Mouse (Mus musculus) neural tube, embryonic 12.5 days (tissue): ENCODE results near the gene Kcnip4. TPM values are rescaled to one million over a fixed set of nuclear protein-coding genes. Genes with fewer than 3 reads are reported as not detected.

ENCODE experiments used
- ATAC-seq: fragments of 200-750 bp; cut with Nextera tagmentation; 2 replicates; pipeline ENCODE4 v1.8.0; 2017; ENCODE audit warnings: low read depth, mild to moderate bottlenecking, moderate TSS enrichment, moderate library complexity; ENCODE audit not compliant: low FRiP score
- H3K27ac ChIP-seq: fragments of 300-500 bp; sonication (generic); 2 replicates; pipeline ENCODE4 v1.5.1; 2016
- H3K27me3 ChIP-seq: fragments of 300-500 bp; sonication (generic); replicated peaks from 2 replicates; pipeline ENCODE4 v1.6.1; 2016; ENCODE audit warnings: mild to moderate bottlenecking
- H3K36me3 ChIP-seq: fragments of 300-500 bp; sonication (generic); 2 replicates; pipeline ENCODE4 v1.6.1; 2016; ENCODE audit warnings: mild to moderate bottlenecking
- H3K4me1 ChIP-seq: fragments of 300-500 bp; sonication (generic); 2 replicates; pipeline ENCODE4 v1.6.1; 2016
- H3K4me2 ChIP-seq: fragments of 300-500 bp; sonication (generic); replicated peaks from 2 replicates; pipeline ENCODE4 v1.6.1; 2016; ENCODE audit warnings: mild to moderate bottlenecking
- H3K4me3 ChIP-seq: fragments of 300-500 bp; sonication (generic); 2 replicates; pipeline ENCODE4 v1.5.1; 2016
- H3K9ac ChIP-seq: fragments of 300-500 bp; sonication (generic); 2 replicates; pipeline ENCODE4 v1.6.1; 2016; ENCODE audit warnings: mild to moderate bottlenecking
- H3K9me3 ChIP-seq: fragments of 300-500 bp; sonication (generic); 2 replicates; pipeline ENCODE4 v1.6.1; 2016; ENCODE audit warnings: mild to moderate bottlenecking
- WGBS: fragments of 180-500 bp; shearing (Covaris S2); methylation state at CpG from one replicate; pipeline ENCODE4 v1.1.7; 2016; 5-methylcytosine and 5-hydroxymethylcytosine counted together
- polyA plus RNA-seq: library from polyadenylated mRNA; unstranded; fragments of >200 nt; fragmentation: Nextera tagmentation; extraction: Ambion mirVana; gene quantifications from 2 replicates; pipeline ENCODE4 v1.2.1, GENCODE M21; 2016

Gene Kcnip4
- polyA plus RNA-seq, 1 experiment from 2014 or later = 4.0 TPM

DNA sequence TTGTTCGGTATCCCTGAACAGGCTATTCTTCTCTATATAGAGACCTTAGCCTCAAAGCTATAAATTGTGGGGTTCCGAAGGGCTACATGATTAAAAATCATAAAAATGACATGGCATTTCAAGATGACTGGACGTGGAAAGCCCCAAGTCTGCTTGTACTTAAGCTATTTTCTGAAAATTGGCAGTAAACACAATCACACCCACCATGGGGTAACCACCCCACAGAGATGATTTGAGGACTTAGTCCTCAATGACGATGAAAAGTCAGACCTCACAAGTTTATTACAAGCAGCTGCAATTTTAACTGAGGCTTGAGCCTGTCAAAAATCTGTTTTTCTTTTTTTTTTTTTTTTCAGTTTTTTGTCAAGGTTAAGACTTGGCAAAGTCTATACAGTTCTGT, 527.3 kb downstream of the Kcnip4 start:
- Histone ChIP-seq H3K4me3 (no peak overlapping the region), H3K36me3 (no peaks in the 10 kb centered on the region), H3K9ac (no peak overlapping the region), H3K4me1 (no peaks in the 10 kb centered on the region), H3K27me3 (no peaks in the 10 kb centered on the region), H3K4me2 (no peak overlapping the region), H3K27ac (no peak overlapping the region), H3K9me3 (no peaks in the 10 kb centered on the region)
- no peak for ATAC-seq
- 63% methylated on average over 4 of the region's 4 CpGs for WGBS

DNA sequence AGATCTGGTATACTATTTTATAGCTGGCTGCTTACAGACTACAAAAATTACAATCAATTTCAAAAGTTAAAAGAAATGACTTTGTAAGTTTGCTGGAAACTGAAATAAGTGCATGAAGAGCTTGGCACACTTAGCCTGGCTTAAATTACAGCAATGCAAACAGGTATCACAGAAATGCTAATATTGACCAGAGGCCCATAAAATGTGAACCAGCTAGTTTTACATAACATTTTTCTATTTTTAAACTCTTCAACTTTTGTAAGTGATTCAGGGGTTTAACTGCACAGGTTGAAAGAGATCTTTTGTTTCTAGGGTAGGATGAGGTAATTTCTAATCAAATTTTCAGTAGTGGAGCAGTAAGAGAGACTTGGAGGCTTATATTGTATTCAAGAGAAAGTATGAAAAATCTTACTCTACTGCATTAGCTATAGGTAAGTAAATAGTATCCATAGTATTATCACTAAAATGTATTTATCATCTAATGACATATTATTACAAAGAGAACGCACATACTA, 535.5 kb downstream of the Kcnip4 start:
- ATAC-seq = no peak
- no peaks in the 10 kb centered on the region for H3K4me1 ChIP-seq
- no peaks in the 10 kb centered on the region for H3K9me3 ChIP-seq
- H3K4me3 ChIP-seq = no peak overlapping the region
- no peaks in the 10 kb centered on the region for H3K27me3 ChIP-seq
- 94% methylated on average over 1 of the region's 1 CpGs for WGBS
- no peak overlapping the region for H3K27ac ChIP-seq
- H3K9ac ChIP-seq = no peak overlapping the region
- no peaks in the 10 kb centered on the region for H3K36me3 ChIP-seq
- H3K4me2 ChIP-seq = no peak overlapping the region

DNA sequence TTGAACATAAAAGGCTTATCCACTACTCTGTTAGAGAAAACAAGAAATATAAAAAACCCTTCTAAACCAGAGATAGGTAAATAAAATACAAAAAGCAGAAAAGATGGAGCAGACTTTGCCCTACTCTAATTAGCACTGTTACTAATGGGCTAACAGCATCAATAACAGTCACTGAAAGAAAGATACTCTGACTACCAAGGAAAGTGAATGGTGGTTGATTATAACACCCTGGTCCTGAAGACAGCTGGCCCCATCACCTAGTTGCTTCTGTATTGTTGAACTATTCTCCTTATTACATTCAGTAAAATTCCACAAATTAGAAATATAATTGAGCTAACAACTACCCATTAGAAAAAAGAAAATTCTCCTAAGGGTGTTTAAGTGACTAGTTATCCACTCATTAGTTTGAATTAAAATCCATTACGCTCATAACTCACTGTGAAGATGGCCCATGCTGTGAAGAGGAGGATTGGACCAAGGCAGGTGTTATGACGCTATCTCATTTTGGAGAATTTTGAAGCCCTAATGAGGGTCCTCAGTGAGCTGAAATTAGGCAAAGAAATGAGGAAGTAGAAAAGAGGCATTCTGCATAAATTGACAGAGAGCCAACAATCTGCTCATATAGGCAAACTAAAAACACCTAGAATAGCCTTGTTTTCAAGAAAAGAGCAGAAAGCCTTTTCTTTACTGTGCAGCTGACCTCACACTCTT, 582.2 kb downstream of the Kcnip4 start:
- Histone ChIP-seq H3K9ac (no peak overlapping the region), H3K4me3 (no peak overlapping the region), H3K36me3 (no peaks in the 10 kb centered on the region), H3K9me3 (no peaks in the 10 kb centered on the region), H3K27ac (no peak overlapping the region), H3K4me1 (no peaks in the 10 kb centered on the region), H3K27me3 (no peaks in the 10 kb centered on the region), H3K4me2 (no peak overlapping the region)
- 93% methylated on average over 2 of the region's 2 CpGs for WGBS
- ATAC-seq = no peak

- no peak overlapping the region for H3K4me2 ChIP-seq
- 94% methylated on average over 2 of the region's 2 CpGs for WGBS
- H3K36me3 ChIP-seq = no peaks in the 10 kb centered on the region
Observed at GRCm38 (mm10) chr5:48931881-48932280, 592.8 kb downstream of the Kcnip4 start.

DNA sequence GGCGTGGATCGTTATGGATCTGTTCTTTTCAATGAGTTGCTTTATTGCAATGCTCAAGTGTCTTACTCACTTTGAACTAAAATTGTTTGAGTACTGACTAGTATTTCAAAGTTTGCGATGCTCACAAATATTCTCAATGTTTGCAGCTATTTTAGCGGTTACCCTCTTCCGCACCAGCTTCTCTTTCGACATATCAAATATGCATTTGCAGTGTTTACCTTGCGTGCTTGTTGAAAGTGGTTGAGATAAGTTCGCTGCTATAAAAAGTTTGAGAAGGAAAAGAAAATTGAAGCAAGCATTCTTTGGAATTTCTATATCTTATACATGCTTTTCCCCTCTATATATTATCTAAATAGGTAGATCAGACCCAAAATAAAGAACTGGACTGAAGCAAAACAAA, 634.5 kb downstream of the Kcnip4 start:
- no peak for ATAC-seq
- H3K9me3 ChIP-seq = no peaks in the 10 kb centered on the region
- no peaks in the 10 kb centered on the region for H3K36me3 ChIP-seq
- H3K4me1 ChIP-seq = no peaks in the 10 kb centered on the region
- no peak overlapping the region for H3K27ac ChIP-seq
- 78% methylated on average over 8 of the region's 8 CpGs for WGBS
- H3K27me3 ChIP-seq = no peaks in the 10 kb centered on the region
- H3K9ac ChIP-seq = no peak overlapping the region
- H3K4me3 ChIP-seq = no peak overlapping the region
- H3K4me2 ChIP-seq = peak overlapping the region; percentile 61

More at GRCm38 (mm10) chr5:48931881-48932280, 592.8 kb downstream of the Kcnip4 start:
- Histone ChIP-seq H3K4me1 (no peaks in the 10 kb centered on the region), H3K27me3 (no peaks in the 10 kb centered on the region), H3K4me3 (no peak overlapping the region), H3K27ac (no peak overlapping the region), H3K9me3 (no peaks in the 10 kb centered on the region), H3K9ac (no peak overlapping the region)
- ATAC-seq = no peak

GRCm38 (mm10) chr5:48889395-48890194, 635.1 kb downstream of the Kcnip4 start:
- 7% methylated on average over 18 of the region's 18 CpGs for WGBS
- no peak overlapping the region for H3K27ac ChIP-seq

DNA sequence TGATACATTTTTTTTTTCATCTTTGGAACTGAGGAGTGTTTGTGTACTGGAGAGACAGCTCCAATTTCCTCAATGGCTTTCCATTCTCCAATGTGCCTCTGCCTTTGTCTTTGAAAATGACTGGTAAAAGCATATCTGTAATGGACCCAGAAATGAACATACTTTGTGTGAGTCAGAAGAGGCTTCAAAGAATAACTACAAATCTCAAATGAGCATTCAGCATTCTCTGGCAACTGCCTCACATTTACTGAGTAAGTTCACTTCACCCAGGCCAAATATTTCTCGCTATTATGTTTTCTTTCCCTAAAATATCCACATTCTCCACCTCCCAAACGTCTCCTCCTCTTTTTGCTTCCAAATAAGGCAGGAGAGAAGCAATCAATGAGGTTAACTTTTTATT, 646.6 kb downstream of the Kcnip4 start:
- 72% methylated on average over 2 of the region's 2 CpGs for WGBS
- ATAC-seq = no peak
- no peaks in the 10 kb centered on the region for H3K4me1 ChIP-seq
- H3K9ac ChIP-seq = no peak overlapping the region
- H3K9me3 ChIP-seq = no peaks in the 10 kb centered on the region
- no peaks in the 10 kb centered on the region for H3K27me3 ChIP-seq
- no peak overlapping the region for H3K27ac ChIP-seq
- no peak overlapping the region for H3K4me3 ChIP-seq
- no peaks in the 10 kb centered on the region for H3K36me3 ChIP-seq
- H3K4me2 ChIP-seq = no peak overlapping the region

More at GRCm38 (mm10) chr5:48889395-48890194, 635.1 kb downstream of the Kcnip4 start:
- Histone ChIP-seq H3K9me3 (no peaks in the 10 kb centered on the region), H3K4me2 (peak overlapping the region; percentile 61), H3K36me3 (no peaks in the 10 kb centered on the region), H3K4me3 (peak overlapping the region; percentile 31), H3K4me1 (no peaks in the 10 kb centered on the region), H3K27me3 (no peaks in the 10 kb centered on the region), H3K9ac (peak overlapping the region; percentile 19)
- ATAC-seq = peak; percentile 89

DNA sequence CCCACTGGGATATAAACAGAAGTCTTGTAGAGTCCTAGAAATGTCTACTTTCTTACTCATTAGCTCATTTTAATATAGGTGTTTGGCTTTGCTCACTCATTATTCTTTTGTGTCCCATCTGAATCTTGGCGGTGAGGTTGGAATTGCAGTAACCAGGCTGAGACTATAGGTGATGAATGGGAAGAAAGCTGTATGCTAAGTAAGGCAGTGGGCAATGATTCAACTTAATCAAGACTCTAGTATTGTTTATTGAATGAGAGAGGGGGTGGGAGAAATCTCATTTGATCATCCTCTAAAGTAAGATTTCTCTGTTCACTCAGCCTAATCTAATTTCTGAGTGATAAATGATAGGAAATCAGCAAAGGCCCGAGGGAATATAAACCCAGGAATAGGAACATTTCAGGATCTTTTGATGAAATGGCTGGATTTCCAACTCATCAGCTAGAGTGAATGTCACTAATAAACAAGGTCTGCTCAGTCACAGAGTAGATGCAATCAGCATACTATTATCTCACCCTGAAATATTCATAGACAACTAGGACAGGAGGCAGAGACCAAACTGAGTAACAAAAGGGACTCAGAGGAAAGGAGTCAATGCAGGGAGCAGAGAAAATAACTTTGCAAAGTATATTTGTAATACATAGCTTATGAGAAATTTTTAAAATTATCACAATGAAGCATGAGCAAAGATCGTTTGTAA, 660.3 kb downstream of the Kcnip4 start:
- Histone ChIP-seq H3K9ac (no peak overlapping the region), H3K4me3 (no peak overlapping the region), H3K9me3 (no peaks in the 10 kb centered on the region), H3K4me1 (no peaks in the 10 kb centered on the region), H3K27ac (no peak overlapping the region), H3K36me3 (no peaks in the 10 kb centered on the region), H3K27me3 (no peaks in the 10 kb centered on the region), H3K4me2 (no peak overlapping the region)
- peak; percentile 75 for ATAC-seq
- 60% methylated on average over 3 of the region's 3 CpGs for WGBS

- Histone ChIP-seq H3K9me3 (no peaks in the 10 kb centered on the region), H3K4me3 (no peak overlapping the region), H3K36me3 (no peaks in the 10 kb centered on the region), H3K4me1 (no peaks in the 10 kb centered on the region), H3K4me2 (no peak overlapping the region), H3K27me3 (no peaks in the 10 kb centered on the region), H3K9ac (no peak overlapping the region), H3K27ac (no peak overlapping the region)
- WGBS = 28% methylated on average over 2 of the region's 2 CpGs
- no peak for ATAC-seq
Observed at GRCm38 (mm10) chr5:48840971-48841370, 683.7 kb downstream of the Kcnip4 start.

DNA sequence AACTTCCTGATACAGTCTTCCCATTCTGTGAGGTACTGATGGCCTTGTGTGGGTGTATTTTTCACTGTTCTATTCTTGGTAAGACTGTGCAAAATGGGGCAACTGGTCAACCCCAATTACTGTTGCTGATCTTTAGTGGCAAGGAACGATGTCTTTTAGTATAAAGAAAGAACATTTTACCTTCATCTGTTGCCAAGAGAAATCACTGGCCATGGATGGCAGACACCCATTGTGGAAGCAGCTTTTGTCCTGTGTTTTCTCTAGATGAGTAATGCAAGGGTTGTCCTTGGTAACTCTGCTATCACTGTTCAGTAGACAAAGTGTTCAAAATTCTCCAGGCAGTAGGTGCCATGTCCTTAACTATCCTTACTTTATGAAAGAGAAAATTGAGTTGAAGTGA, 729.2 kb downstream of the Kcnip4 start:
- H3K27ac ChIP-seq = no peak overlapping the region
- H3K9me3 ChIP-seq = no peaks in the 10 kb centered on the region
- H3K27me3 ChIP-seq = no peaks in the 10 kb centered on the region
- no peak for ATAC-seq
- H3K4me3 ChIP-seq = no peak overlapping the region
- no peak overlapping the region for H3K9ac ChIP-seq
- H3K4me1 ChIP-seq = no peaks in the 10 kb centered on the region
- WGBS = 69% methylated on average over 1 of the region's 1 CpGs
- no peak overlapping the region for H3K4me2 ChIP-seq
- H3K36me3 ChIP-seq = no peaks in the 10 kb centered on the region

DNA sequence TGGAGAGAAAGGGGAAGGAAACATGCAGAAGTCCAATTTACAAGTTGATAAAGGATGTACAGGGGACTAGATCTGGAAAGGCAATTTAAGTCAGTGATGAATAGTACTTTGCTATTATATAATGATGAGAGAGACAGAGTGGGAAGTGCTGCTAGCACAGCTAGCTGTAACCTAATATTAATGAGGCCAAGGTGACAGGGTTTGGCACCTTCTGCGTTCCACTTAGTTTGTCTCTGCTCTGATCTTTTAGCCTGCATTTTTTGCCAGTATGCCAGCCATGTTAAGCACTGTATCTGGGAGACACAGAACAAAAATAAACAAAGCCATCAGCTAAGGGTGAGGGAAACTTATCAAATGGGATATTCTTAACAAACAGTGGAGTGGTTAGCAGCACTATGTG, 745.3 kb downstream of the Kcnip4 start:
- no peak overlapping the region for H3K4me3 ChIP-seq
- no peak for ATAC-seq
- H3K9me3 ChIP-seq = no peaks in the 10 kb centered on the region
- 79% methylated on average over 1 of the region's 1 CpGs for WGBS
- no peak overlapping the region for H3K27ac ChIP-seq
- no peak overlapping the region for H3K4me2 ChIP-seq
- no peaks in the 10 kb centered on the region for H3K27me3 ChIP-seq
- H3K9ac ChIP-seq = no peak overlapping the region
- no peaks in the 10 kb centered on the region for H3K36me3 ChIP-seq
- no peaks in the 10 kb centered on the region for H3K4me1 ChIP-seq

- no peaks in the 10 kb centered on the region for H3K4me1 ChIP-seq
- ATAC-seq = no peak
- H3K4me2 ChIP-seq = no peak overlapping the region
- H3K27me3 ChIP-seq = no peaks in the 10 kb centered on the region
- no peak overlapping the region for H3K4me3 ChIP-seq
- no peak overlapping the region for H3K27ac ChIP-seq
- no peak overlapping the region for H3K9ac ChIP-seq
- H3K36me3 ChIP-seq = no peaks in the 10 kb centered on the region
- no peaks in the 10 kb centered on the region for H3K9me3 ChIP-seq
Observed at GRCm38 (mm10) chr5:48748613-48749012, 776.1 kb downstream of the Kcnip4 start.
